13 mouse cellular contexts compared by ENCODE assay signal in the genomic region with DNA sequence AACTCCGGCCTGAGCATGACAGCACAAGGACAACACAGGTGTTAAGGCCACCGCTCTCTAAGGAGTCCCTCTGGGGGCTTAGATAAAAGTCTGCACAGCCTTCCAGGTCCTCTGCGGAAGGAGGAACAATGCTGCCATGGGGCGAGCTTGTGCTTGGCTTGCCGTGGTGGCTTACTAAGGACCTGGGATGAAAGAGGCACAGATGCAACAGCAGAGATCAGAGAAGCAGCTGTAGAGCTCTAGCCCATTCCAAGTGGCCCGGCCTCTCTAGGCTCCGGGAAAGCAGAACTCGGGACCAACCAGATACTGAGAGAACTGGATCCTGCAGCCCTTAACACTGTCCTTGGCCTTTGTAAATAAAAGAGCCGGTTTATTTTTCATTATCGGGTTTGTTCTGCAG. TPM values are rescaled to one million over a fixed set of nuclear protein-coding genes. Genes with fewer than 3 reads are reported as not detected.
DNase-seq lines count a peak whose midpoint lies in the region; ATAC-seq and TF ChIP-seq lines count a peak whose summit lies in the region.
"Had no signal": no experiment of that assay in that cellular context is flagged by ENCODE, and none has a peak within 500 bp of the region (broad histone marks: within the 10 kb centered on the region; RNA-seq: fewer than 3 reads in every experiment).

No protein-coding gene starts in this region.

- H3K36me3 ChIP-seq in heart, postnatal 0 days (replicated peaks; ENCODE audit: control insufficient read depth, insufficient read depth, low read length): peaks cover 39% of the 10 kb centered on the region
- peaks cover 48% of the 10 kb centered on the region for H3K36me3 ChIP-seq in intestine, postnatal 0 days (ENCODE audit: control insufficient read depth, insufficient read depth)
- H3K36me3 ChIP-seq in stomach, embryonic 15.5 days: peaks cover 33% of the 10 kb centered on the region

- H3K4me3 ChIP-seq in heart, postnatal 0 days (ENCODE audit: low read depth, low read length): no peak overlapping the region
- no peak overlapping the region for H3K4me3 ChIP-seq in intestine, postnatal 0 days (ENCODE audit: low read depth, low read length)
- H3K4me3 ChIP-seq in stomach, embryonic 15.5 days (replicated peaks): no peak overlapping the region
- H3K4me3 ChIP-seq: lung, embryonic 15.5 days had no signal

- ATAC-seq in heart, postnatal 0 days (ENCODE audit: insufficient read depth, low read depth): no peak
- ATAC-seq in intestine, postnatal 0 days: no peak; the same call in 1 of the 2 replicates
- 0 out of 2 replicates have a peak, but pooled peaks have one; percentile 33 for ATAC-seq in stomach, embryonic 15.5 days (ENCODE audit: insufficient read depth, low FRiP score, low read depth)

- peaks cover 19% of the 10 kb centered on the region; the same call in 1 of the 2 replicates for H3K4me1 ChIP-seq in heart, postnatal 0 days (ENCODE audit: control insufficient read depth, insufficient read depth)
- 0 out of 2 replicates have a peak, but pooled peaks cover 2% of the 10 kb centered on the region for H3K4me1 ChIP-seq in intestine, postnatal 0 days (replicated peaks; ENCODE audit: control insufficient read depth, insufficient read depth, low read length)
- H3K4me1 ChIP-seq in stomach, embryonic 15.5 days: peaks cover 18% of the 10 kb centered on the region

- H3K4me2 ChIP-seq in heart, postnatal 0 days (ENCODE audit: low read depth, low read length): no peak overlapping the region
- peak overlapping the region; percentile 54 for H3K4me2 ChIP-seq in intestine, postnatal 0 days (replicated peaks; ENCODE audit: low read depth)
- peak overlapping the region; percentile 28; the same call in 1 of the 2 replicates for H3K4me2 ChIP-seq in stomach, embryonic 15.5 days
- H3K4me2 ChIP-seq: lung, embryonic 15.5 days had no signal

- no peaks in the 10 kb centered on the region for H3K27me3 ChIP-seq in heart, postnatal 0 days (ENCODE audit: control insufficient read depth, insufficient read depth, low read length)
- H3K27me3 ChIP-seq in intestine, postnatal 0 days (replicated peaks; ENCODE audit: control insufficient read depth, insufficient read depth, low read length): no peaks in the 10 kb centered on the region
- no peaks in the 10 kb centered on the region for H3K27me3 ChIP-seq in stomach, embryonic 15.5 days (replicated peaks)
- H3K27me3 ChIP-seq: lung, embryonic 15.5 days had no signal

- H3K9me3 ChIP-seq in heart, postnatal 0 days (replicated peaks; ENCODE audit: control insufficient read depth, low read length): no peaks in the 10 kb centered on the region
- H3K9me3 ChIP-seq in intestine, postnatal 0 days (ENCODE audit: control insufficient read depth): no peaks in the 10 kb centered on the region
- no peaks in the 10 kb centered on the region for H3K9me3 ChIP-seq in stomach, embryonic 15.5 days
- H3K9me3 ChIP-seq: lung, embryonic 15.5 days had no signal

- no peak for TF ChIP-seq EP300 in heart, postnatal 0 days (IDR thresholded peaks at IDR 0.05; ENCODE audit: low read depth)

- intact Hi-C loops in heart, postnatal 10 days (cut with DNase I): no loop called here

- WGBS in heart, postnatal 0 days: 69% methylated on average over 10 of the region's 10 CpGs
- WGBS in intestine, postnatal 0 days: 55% methylated on average over 10 of the region's 10 CpGs
- WGBS in stomach, embryonic 15.5 days: 75% methylated on average over 10 of the region's 10 CpGs

- peak; percentile 11 for DNase-seq in cerebellum, adult 9-10 months
- no peak for DNase-seq in cerebellum, adult 18-20 months
- DNase-seq in heart, postnatal 0 days (ENCODE audit: low spot score): no peak
- no peak for DNase-seq in heart, postnatal 10 days
- DNase-seq in left cerebral cortex, adult 18-20 months (ENCODE audit: low spot score in 2 of 2): no peak
- DNase-seq in spleen, postnatal 36 days (ENCODE audit: low spot score in 2 of 2): no peak
- DNase-seq: cerebellum, adult 2 months; kidney, adult 8-10 months; right cerebral cortex, postnatal 14 days had no signal

- no peak for TF ChIP-seq CTCF in heart, postnatal 0 days (IDR thresholded peaks at IDR 0.05; ENCODE audit: low read depth)
- TF ChIP-seq CTCF in intestine, postnatal 0 days (IDR thresholded peaks at IDR 0.05; ENCODE audit: low read depth): no peak

- 0 out of 2 replicates have a peak overlapping the region, but pooled peaks have one; percentile 30 for H3K27ac ChIP-seq in heart, postnatal 0 days (ENCODE audit: low read depth)
- peak overlapping the region; percentile 66 for H3K27ac ChIP-seq in intestine, postnatal 0 days (ENCODE audit: low read depth, low read length)
- H3K27ac ChIP-seq in stomach, embryonic 15.5 days: peak overlapping the region; percentile 72
- H3K27ac ChIP-seq: lung, embryonic 15.5 days had no signal

- no peak overlapping the region for H3K9ac ChIP-seq in heart, postnatal 0 days (replicated peaks; ENCODE audit: low read depth, low read length)
- 0 out of 2 replicates have a peak overlapping the region, but pooled peaks have one; percentile 17 for H3K9ac ChIP-seq in intestine, postnatal 0 days (ENCODE audit: low read depth, low read length)
- no peak overlapping the region for H3K9ac ChIP-seq in stomach, embryonic 15.5 days
- H3K9ac ChIP-seq: lung, embryonic 15.5 days had no signal

RNA-seq across cellular contexts. Expression of gene Pnma1, which starts 3.6 kb away (rescaled TPM):
- total RNA-seq in heart, postnatal 0 days (2014; rRNA removed; ENCODE audit: low replicate concordance): 1.5 TPM in 1 of 2 replicates, not detected in the other
- polyA plus RNA-seq in heart, postnatal 0 days (2015; fragmentation: Nextera tagmentation; extraction: Ambion mirVana): 0.31 and 0.45 TPM in 2 replicates
- under 1 TPM; 0.35 to 0.43 TPM for total RNA-seq in heart, postnatal 10 days (2021)
- 0.30 and 0.43 TPM in 2 replicates for polyA plus RNA-seq in intestine, postnatal 0 days (2015; fragmentation: Nextera tagmentation; extraction: Ambion mirVana)
- polyA plus RNA-seq in stomach, embryonic 15.5 days (2015; fragmentation: Nextera tagmentation; extraction: Ambion mirVana): 0.76 and 0.94 TPM in 2 replicates
- total RNA-seq in left cerebral cortex, adult 18-20 months (2021): 1 to 10 TPM; 4.2 to 6.9 TPM

RNA-seq across cellular contexts. Expression of gene Dnal1, which starts 37.7 kb away (rescaled TPM):
- total RNA-seq in heart, postnatal 0 days (2014; rRNA removed; ENCODE audit: low replicate concordance): 2.0 and 2.3 TPM in 2 replicates
- polyA plus RNA-seq in heart, postnatal 0 days (2015; fragmentation: Nextera tagmentation; extraction: Ambion mirVana): 2.6 and 2.7 TPM in 2 replicates
- 10 to 100 TPM; 10.3 to 10.6 TPM for total RNA-seq in heart, postnatal 10 days (2021)
- polyA plus RNA-seq in intestine, postnatal 0 days (2015; fragmentation: Nextera tagmentation; extraction: Ambion mirVana): 1.0 and 1.3 TPM in 2 replicates
- polyA plus RNA-seq in stomach, embryonic 15.5 days (2015; fragmentation: Nextera tagmentation; extraction: Ambion mirVana): 3.9 and 5.3 TPM in 2 replicates
- 10 to 100 TPM; 90.2 to 94.7 TPM for total RNA-seq in left cerebral cortex, adult 18-20 months (2021)

RNA-seq across cellular contexts. Expression of gene Acot6, which starts 51.5 kb away (rescaled TPM):
- 1.8 and 5.8 TPM in 2 replicates for total RNA-seq in heart, postnatal 0 days (2014; rRNA removed; ENCODE audit: low replicate concordance)
- polyA plus RNA-seq in heart, postnatal 0 days (2015; fragmentation: Nextera tagmentation; extraction: Ambion mirVana): 1.1 and 1.2 TPM in 2 replicates
- 1 to 10 TPM; 3.3 to 3.8 TPM for total RNA-seq in heart, postnatal 10 days (2021)
- polyA plus RNA-seq in intestine, postnatal 0 days (2015; fragmentation: Nextera tagmentation; extraction: Ambion mirVana): 8.4 and 9.7 TPM in 2 replicates
- polyA plus RNA-seq in stomach, embryonic 15.5 days (2015; fragmentation: Nextera tagmentation; extraction: Ambion mirVana): 1.6 and 1.7 TPM in 2 replicates
- 1 to 10 TPM; 4.3 TPM for total RNA-seq in left cerebral cortex, adult 18-20 months (2021)
- total RNA-seq: neutrophil, adult 5-6 weeks had no signal

Comparison
In these comparisons a context has a peak if more than half of its experiments do, and no peak if none do; other contexts are left out.
1. RNA of gene Dnal1, which starts 37.7 kb away (total RNA-seq): 90.2 to 94.7 TPM in left cerebral cortex, adult 18-20 months; 10.3 to 10.6 TPM in heart, postnatal 10 days and 2.0 to 2.3 TPM in heart, postnatal 0 days; every median in the first group is over 4 times any median in the second.
2. Peak in every context shown above with its lines, with median percentiles within 50 percentile points of each other: H3K27ac ChIP-seq.